ENCODE assay signal across 23 mouse cellular contexts in the genomic region with DNA sequence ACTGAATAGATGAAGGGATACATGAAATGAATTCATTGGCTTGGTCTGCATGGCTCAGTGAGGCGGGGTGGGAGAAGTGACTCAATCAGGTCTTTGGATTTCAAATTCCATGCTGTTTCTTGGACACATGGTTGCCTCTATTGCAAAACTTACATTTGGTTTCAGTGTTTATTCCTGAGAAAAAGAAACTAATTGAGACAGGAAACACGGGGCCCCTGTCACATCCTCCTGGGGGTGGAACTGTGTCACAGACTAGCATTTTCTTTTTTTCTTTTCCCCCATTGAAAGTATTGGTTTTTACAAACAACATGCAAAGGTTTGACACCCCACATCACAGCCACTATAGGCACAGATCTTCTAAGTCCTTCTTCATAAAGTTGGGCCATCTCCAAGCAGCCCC.
DNase-seq lines count a peak whose midpoint lies in the region; ATAC-seq lines count a peak whose summit lies in the region.
"Had no signal": no experiment of that assay in that cellular context is flagged by ENCODE, and none has a peak within 500 bp of the region (broad histone marks: within the 10 kb centered on the region; RNA-seq: fewer than 3 reads in every experiment).

No protein-coding gene starts in this region.

- H3K27ac ChIP-seq in forebrain, embryonic 11.5 days (ENCODE audit: low read depth, low read length), result no peak overlapping the region
- H3K27ac ChIP-seq: gastrocnemius, adult 2 months; hindbrain, embryonic 12.5 days; kidney, postnatal 0 days; limb, embryonic 10.5 days; liver, embryonic 15.5 days; midbrain, embryonic 15.5 days had no signal

- H3K9me3 ChIP-seq in forebrain, embryonic 11.5 days (ENCODE audit: control insufficient read depth, low read length), result no peaks in the 10 kb centered on the region
- H3K9me3 ChIP-seq: hindbrain, embryonic 12.5 days; limb, embryonic 10.5 days; liver, embryonic 15.5 days; midbrain, embryonic 15.5 days had no signal

- no peak overlapping the region for H3K4me2 ChIP-seq in forebrain, embryonic 11.5 days (ENCODE audit: low read depth, low read length, severe bottlenecking)
- H3K4me2 ChIP-seq: heart, embryonic 11.5 days; hindbrain, embryonic 12.5 days; liver, embryonic 15.5 days; midbrain, embryonic 15.5 days had no signal

- ATAC-seq in activated CD4-positive, CD25-positive, alpha-beta regulatory T cell, adult 4 months, result peak; percentile 82
- ATAC-seq in forebrain, embryonic 11.5 days (replicated peaks; ENCODE audit: low FRiP score), result no peak
- ATAC-seq in cerebellum, adult (ENCODE audit: insufficient number of reproducible peaks, low FRiP score, low TSS enrichment), result no peak
- ATAC-seq: forebrain, embryonic 14.5 days; midbrain, embryonic 15.5 days had no signal

- peak; percentile 14 for DNase-seq in lung, postnatal 25 days (ENCODE audit: low spot score)
- no peak for DNase-seq in lung, postnatal 14 days
- peak; percentile 57 for DNase-seq in 416B (ENCODE audit: low read depth)
- peak; percentile 21 for DNase-seq in induced T-regulatory cell, adult 2 months (ENCODE audit: low read depth)
- no peak for DNase-seq in forebrain, embryonic 11.5 days (ENCODE audit: low spot score)
- DNase-seq in natural killer cell, adult 2 months (ENCODE audit: low spot score in 2 of 2), result no peak
- DNase-seq: adrenal gland, postnatal 36 days; B cell, adult 2 months; cerebellum, adult 11 months; cerebellum, postnatal 10 days; gastrocnemius, adult 2 months; kidney, adult 2 months; liver had no signal

- no peaks in the 10 kb centered on the region for H3K27me3 ChIP-seq in forebrain, embryonic 11.5 days (ENCODE audit: control insufficient read depth, insufficient read depth, low read length)
- H3K27me3 ChIP-seq: hindbrain, embryonic 12.5 days; liver, embryonic 15.5 days; midbrain, embryonic 15.5 days had no signal

- no peak overlapping the region for H3K9ac ChIP-seq in forebrain, embryonic 11.5 days (ENCODE audit: low read length)
- H3K9ac ChIP-seq: hindbrain, embryonic 12.5 days; liver, embryonic 15.5 days; midbrain, embryonic 15.5 days had no signal

- WGBS in forebrain, embryonic 11.5 days, result 85% methylated on average over 2 of the region's 2 CpGs

- H3K4me1 ChIP-seq in forebrain, embryonic 11.5 days (replicated peaks; ENCODE audit: control insufficient read depth, insufficient read depth, low read length), result no peaks in the 10 kb centered on the region
- H3K4me1 ChIP-seq: hindbrain, embryonic 12.5 days; limb, embryonic 10.5 days; liver, embryonic 15.5 days; midbrain, embryonic 15.5 days had no signal

- H3K36me3 ChIP-seq in forebrain, embryonic 11.5 days (ENCODE audit: control insufficient read depth, insufficient read depth, low read length), result no peaks in the 10 kb centered on the region
- H3K36me3 ChIP-seq: hindbrain, embryonic 12.5 days; limb, embryonic 10.5 days; liver, embryonic 15.5 days; midbrain, embryonic 15.5 days had no signal

- H3K4me3 ChIP-seq in forebrain, embryonic 11.5 days (ENCODE audit: low read depth, low read length), result no peak overlapping the region
- H3K4me3 ChIP-seq: gastrocnemius, adult 2 months; hindbrain, embryonic 12.5 days; limb, embryonic 10.5 days; liver, embryonic 15.5 days; midbrain, embryonic 15.5 days; myocyte had no signal

Comparison
In these comparisons a context has a peak if more than half of its experiments do, and no peak if none do; other contexts are left out.
1. DNase-seq: peak in lung, postnatal 25 days (single experiment), 416B (single experiment) and induced T-regulatory cell, adult 2 months (single experiment); none in lung, postnatal 14 days (single experiment), forebrain, embryonic 11.5 days (single experiment) and natural killer cell, adult 2 months (0 of 2).